Mouse (Mus musculus): ENCODE results near the gene Lurap1l.

DNA sequence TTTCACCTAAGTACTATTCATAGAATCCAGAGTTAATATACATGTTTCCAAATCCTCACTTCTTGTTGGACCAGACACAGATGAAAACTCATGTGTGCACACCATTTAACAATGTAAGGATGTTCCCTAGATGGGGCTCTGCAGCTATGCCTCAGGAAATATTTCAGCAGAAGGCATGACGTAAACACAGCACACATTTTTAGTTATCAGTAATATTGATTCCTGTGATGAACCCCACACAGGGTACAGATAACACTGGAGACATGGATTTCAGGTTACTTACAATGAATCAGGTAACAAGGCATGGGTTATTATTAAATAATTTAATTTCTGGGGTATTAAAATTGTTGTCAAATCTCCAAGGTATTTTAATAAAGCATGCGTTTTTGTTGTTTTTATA is 12.2 kb downstream of the Lurap1l start:
- TF ChIP-seq CTCF (IDR thresholded peaks at IDR 0.05; ENCODE audit: borderline replicate concordance, control insufficient read depth, extremely low read depth, insufficient read depth, low read length, poor library complexity) (no peak), POLR2A (IDR thresholded peaks at IDR 0.05; ENCODE audit: control insufficient read depth, extremely low read depth, insufficient read depth, low read length, poor library complexity) (no peak)
